Mouse (Mus musculus): ENCODE data around the gene Fubp3.
A peak's percentile ranks its signal among the peaks of the same experiment; 100 is the strongest.
"Not testable (repeated sequence)": the region's sequence is repeated elsewhere in the genome, so short reads cannot be mapped to it uniquely, and the experiment has no call there.

Fubp3 gene

DNA sequence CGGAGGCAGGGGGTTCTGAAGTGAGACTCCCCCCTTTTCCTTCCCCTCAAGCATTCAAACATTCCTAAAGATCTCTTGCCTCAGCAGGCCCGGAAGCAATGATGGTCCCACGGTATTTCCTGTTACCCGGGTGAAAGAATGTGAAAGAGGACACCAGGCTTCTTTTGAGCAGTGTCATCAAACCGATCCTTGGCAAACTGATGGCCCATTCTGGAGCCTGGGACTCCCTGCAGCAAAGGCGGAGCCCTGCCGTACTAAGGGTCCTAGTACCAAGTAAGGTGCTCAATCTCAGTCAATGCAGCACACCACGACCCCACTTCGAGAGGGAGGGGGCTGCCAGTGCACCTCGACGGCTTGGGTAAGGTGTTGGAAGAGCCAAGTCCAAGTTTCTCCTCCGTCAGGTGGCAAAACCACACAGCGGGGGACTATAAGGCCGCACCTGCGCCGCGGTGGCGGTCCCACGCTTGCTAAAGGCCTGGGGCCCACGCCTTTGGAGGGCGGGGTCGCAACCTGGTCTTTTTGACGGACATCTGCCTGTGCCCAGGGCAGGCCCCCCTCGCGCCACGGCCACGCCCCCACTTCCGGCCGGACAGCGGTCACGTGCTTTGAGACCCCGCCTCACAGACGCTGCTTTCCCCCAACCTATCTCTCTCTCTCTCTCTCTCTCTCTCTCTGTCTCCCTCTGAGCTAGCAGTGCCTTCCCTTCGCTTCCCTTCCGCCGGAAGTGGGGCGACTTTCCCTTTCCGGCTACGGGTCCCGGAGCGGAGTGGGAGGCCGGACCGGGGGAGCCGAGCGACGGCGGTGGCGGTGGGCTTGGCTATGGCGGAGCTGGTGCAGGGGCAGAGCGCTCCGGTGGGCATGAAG lies at the start of gene Fubp3:
TSS of gene Fubp3 (plus strand) at position 601 of the 864 bp plus-strand sequence.
- peak; percentile 99 for DNase-seq (ENCODE audit: extremely low read depth, insufficient read length, low spot score)

- peak; percentile 56 for DNase-seq (ENCODE audit: extremely low read depth, insufficient read length, low spot score)
Observed at GRCm38 (mm10) chr2:31524641-31525040, 47.8 kb upstream of the Fubp3 start.

GRCm38 (mm10) chr2:31525778-31526177 lies 46.7 kb upstream of the Fubp3 start:
- DNase-seq (ENCODE audit: extremely low read depth, insufficient read length, low spot score) = no peak

DNA sequence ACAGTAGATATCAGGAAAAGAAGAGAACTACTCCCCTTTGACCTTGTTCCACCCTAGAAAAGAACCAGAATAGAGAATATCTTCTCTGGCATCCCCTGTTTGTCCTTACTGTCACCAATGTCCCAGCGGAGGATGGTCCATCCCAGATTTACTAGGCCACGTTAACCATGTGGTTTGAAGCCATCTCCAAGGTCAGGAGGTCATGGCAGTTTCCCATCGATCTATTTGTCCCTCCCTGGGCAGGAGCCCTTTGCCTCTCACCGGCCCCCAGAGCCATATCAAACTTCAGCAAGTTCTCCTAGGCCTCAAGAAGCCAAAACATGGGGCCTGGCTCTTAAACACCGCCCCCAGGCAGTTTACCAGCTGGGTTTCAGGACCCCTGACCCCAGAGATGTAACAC lies 42.2 kb upstream of the Fubp3 start:
- no peak for DNase-seq (ENCODE audit: extremely low read depth, insufficient read length, low spot score)

DNA sequence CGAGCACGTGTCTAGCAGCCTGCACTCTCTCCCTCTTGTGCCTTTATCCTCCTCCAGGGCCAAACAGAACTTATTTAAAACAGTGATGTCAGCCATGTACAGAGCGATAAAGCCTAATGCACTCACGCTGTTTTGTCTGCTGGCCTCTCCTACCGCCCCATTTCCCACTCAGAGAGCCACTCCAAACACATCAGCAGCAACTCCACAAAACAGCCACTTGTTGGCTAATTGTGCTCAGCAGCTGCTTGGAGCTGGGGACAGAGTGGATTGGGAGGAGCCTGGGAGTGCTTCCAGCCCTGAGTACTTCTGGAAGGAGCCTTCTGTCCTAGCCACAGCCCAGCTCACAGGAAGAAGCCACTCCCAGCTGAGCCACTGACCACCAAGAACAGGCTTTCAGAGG lies 35.4 kb upstream of the Fubp3 start:
- DNase-seq (ENCODE audit: extremely low read depth, insufficient read length, low spot score) = peak; percentile 52

GRCm38 (mm10) chr2:31538745-31539144 lies 33.7 kb upstream of the Fubp3 start:
- DNase-seq (ENCODE audit: extremely low read depth, insufficient read length, low spot score) = no peak

DNA sequence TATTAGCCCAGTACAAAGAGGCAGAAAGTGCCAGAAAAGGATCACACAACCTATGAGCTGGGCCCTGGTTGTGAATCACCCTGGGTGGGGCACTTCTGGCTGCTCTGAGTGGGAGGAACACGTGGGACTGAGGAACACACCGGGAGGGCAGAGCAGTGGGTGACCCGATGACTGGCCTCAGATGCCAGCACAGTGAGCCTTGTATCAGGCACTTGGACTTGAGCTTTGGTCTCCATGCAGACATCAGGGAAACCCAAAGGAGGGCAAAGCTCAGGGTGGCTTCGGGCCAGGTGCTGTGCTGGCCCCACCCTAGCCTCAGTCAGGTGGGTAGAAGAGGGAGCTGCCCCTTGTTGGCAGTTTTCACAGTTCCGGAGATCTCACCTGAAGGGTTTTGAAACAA lies 30.9 kb upstream of the Fubp3 start:
- DNase-seq (ENCODE audit: extremely low read depth, insufficient read length, low spot score) = peak; percentile 45

- DNase-seq (ENCODE audit: extremely low read depth, insufficient read length, low spot score) = no peak
Observed at GRCm38 (mm10) chr2:31547726-31548125, 24.7 kb upstream of the Fubp3 start.

- peak; percentile 42 for DNase-seq (ENCODE audit: extremely low read depth, insufficient read length, low spot score)
Observed at GRCm38 (mm10) chr2:31550503-31550902, 21.9 kb upstream of the Fubp3 start.

DNA sequence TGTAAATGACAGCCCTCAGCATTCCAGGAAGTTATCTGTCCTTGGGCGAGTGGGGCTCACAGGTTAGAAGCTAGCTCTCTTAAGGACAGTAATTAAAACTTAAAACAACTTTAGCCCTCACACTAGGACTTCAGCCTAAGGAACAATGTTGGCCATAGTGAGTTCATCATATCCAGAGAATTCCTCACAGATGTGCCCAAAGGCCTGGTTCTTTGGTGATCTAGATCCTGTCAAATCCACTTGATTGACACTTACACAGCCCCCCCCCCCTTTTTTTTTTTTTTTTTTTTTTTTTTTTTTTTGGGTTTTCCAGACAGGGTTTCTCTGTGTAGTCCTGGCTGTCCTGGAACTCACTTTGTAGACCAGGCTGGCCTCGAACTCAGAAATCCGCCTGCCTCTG lies 21.1 kb upstream of the Fubp3 start:
- not testable (repeated sequence) for DNase-seq (ENCODE audit: extremely low read depth, insufficient read length, low spot score)

DNA sequence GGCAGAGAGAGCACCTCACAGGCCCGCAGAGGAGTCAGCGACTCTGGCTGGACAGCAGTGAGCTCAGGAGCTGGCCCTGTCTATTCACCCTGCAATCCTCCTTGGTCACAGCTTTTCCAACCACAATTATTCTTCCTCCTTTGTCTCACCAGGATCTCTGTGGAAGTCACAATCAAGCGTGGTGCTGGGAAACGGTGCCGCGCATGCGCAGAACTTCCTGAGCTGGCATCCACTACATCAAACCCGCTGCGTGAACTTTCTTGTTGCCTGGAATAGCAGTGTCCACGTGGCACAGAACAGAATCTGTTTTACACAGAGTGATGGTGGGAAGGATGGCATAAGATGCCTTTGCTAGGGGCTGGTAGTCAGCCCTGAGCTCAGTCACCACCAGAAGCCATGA lies 20.5 kb upstream of the Fubp3 start:
- DNase-seq (ENCODE audit: extremely low read depth, insufficient read length, low spot score) = no peak

DNA sequence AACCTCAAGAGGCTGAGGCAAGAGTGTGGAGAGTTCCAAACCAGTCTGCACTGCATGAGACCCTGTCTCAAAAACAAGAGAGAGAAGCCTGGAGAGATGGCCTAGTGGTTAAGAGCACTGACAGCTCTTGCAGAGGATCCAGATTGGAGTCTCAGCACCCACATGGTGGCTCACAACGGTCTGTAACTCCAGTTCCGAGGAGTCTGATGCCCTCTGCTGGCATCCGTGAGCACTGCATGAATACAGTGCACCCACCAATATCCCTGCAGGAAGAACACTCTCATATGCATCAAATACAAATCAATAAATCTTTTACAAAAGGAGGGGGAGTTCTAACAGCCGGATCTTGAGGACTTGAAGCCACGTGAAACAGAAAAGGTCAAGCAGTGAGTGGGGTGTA lies 17.8 kb upstream of the Fubp3 start:
- no peak for DNase-seq (ENCODE audit: extremely low read depth, insufficient read length, low spot score)

DNA sequence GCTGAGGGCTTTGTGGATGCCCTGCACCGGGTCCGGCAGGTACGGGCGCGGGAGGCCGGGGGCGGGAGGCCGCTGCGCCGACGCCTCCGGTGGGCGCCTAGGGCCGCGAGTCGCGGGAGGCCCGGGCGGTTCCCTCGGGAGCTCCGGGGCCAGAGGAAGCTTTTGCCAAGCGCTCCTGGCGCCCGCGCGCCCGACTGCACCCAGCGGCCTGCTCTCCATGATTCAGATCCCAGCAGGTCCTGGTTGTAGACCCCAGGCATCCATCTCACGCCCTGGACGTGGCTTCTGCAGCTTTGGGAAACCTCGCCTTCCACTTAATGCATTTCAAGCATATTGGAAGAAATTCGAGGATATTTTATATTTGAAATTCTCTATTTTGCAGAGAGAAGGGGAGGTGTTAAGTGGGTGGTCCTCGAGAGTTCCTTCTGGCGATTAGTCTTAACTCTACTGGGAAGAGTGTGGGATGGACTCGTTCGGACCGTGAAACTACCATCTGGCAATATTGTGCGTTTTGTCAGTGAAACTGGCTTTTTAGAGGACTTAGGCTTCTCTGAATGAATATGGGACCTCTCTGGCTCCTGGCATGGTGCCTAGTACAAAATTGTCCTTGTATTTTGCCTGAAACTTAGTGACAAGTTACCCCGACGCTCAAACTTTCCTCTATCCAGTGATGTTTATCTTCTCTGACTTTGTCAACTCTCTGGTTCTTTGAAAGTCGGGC lies 624 bp downstream of the Fubp3 start:
- DNase-seq (ENCODE audit: extremely low read depth, insufficient read length, low spot score) = no peak

DNA sequence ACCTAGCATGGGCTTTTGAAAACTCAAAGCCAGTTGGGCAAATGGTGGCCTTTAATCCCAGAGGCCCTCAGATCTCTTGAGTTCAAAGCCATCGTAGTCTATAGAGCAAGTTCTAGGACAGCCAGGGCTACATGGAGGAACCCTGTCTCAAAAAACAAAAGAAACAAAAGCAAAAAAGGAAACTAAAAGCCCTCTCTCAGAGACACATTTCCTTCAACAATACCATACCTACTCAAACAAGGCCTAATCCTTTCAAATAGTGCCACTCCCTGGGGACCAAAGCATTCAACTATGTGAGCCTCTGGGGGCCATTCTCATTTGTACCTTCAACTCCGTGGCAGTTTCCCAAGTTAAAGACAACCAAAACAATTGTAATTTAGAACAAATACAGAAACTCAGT lies 9.2 kb downstream of the Fubp3 start:
- no peak for DNase-seq (ENCODE audit: extremely low read depth, insufficient read length, low spot score)

- DNase-seq (ENCODE audit: extremely low read depth, insufficient read length, low spot score) = no peak
Observed at GRCm38 (mm10) chr2:31591799-31592484, 19.5 kb downstream of the Fubp3 start.

GRCm38 (mm10) chr2:31607555-31607954 lies 35.1 kb downstream of the Fubp3 start:
- no peak for DNase-seq (ENCODE audit: extremely low read depth, insufficient read length, low spot score)

- DNase-seq (ENCODE audit: extremely low read depth, insufficient read length, low spot score) = no peak
Observed at GRCm38 (mm10) chr2:31609859-31610261, 37.4 kb downstream of the Fubp3 start.

- DNase-seq (ENCODE audit: extremely low read depth, insufficient read length, low spot score) = no peak
Observed at GRCm38 (mm10) chr2:31610922-31611321, 38.5 kb downstream of the Fubp3 start.

DNA sequence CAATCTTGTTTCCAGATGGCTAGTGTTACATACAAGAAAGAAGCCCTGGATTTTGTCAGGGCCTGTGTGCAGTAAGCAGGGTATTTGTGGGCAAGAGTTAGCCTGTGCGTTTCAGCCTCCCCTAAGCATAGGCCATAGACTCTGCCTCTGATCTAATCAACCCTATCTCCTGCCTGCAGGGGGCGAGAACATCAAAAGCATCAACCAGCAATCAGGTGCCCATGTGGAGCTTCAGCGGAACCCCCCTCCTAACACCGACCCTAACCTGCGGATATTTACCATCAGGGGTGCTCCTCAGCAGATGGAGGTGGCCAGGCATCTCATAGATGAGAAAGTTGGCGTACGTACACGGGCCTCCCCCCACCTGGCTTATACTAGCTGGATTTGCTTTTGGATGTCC lies 38.9 kb downstream of the Fubp3 start:
- no peak for DNase-seq (ENCODE audit: extremely low read depth, insufficient read length, low spot score)

DNA sequence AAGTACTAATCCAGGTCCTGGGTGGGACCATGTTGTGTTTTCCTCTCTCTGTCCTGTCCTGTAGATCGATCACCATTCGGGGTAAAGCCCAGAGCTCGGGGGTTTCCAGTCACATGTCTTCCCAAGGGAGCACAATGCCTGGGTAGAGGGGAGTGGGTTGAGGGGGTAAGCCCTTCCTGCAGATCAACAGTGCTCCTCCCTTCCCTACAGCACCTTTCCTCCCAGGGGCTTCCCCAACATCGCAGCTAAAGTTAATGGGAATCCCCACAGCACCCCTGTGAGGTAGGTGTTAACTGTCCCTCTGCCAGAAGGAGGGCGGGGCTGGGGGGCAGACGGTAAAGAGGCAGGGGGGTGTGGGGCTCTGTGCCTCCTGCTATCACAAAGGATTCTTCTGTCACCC lies 40.2 kb downstream of the Fubp3 start:
- DNase-seq (ENCODE audit: extremely low read depth, insufficient read length, low spot score) = no peak

DNA sequence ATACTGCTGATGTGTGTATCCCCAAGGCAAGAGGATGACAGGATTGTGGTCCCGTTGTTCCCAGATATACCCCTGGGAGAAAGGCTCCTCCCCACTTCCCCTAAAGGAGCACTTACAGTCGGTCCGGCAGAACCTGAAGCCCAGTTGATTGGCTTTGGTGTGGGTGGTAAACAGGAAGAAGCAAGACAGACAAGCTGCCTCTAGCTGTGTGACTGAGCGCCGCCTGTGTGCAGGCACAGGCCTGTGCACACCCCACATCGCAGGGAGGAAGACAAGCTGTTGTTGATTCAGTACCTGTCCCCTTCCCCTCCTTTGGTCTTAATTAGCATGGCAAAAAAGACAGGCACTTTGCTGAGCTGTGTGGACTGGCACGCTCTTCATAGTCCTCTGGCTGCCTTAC lies 41.3 kb downstream of the Fubp3 start:
- DNase-seq (ENCODE audit: extremely low read depth, insufficient read length, low spot score) = no peak

Measured in 3134 (cell line).